Mouse (Mus musculus): ENCODE results near the gene Sstr3. TPM values are rescaled to one million over a fixed set of nuclear protein-coding genes. Genes with fewer than 3 reads are reported as not detected.

Gene Sstr3
- polyA plus RNA-seq, 1 experiment, result not detected

GRCm38 (mm10) chr15:78514393-78515146 lies 29.9 kb downstream of the Sstr3 start:
- Histone ChIP-seq H3K36me3 (ENCODE audit: control insufficient read depth, insufficient read depth, low read length, poor library complexity, severe bottlenecking) (no peaks in the 10 kb centered on the region), H3K9me3 (replicated peaks; ENCODE audit: control insufficient read depth, insufficient read depth, low read length, poor library complexity, severe bottlenecking) (no peaks in the 10 kb centered on the region), H3K27me3 (ENCODE audit: control insufficient read depth, insufficient read depth, low read length, poor library complexity, severe bottlenecking) (no peaks in the 10 kb centered on the region), H3K9ac (ENCODE audit: low read depth, poor library complexity, severe bottlenecking) (no peak overlapping the region), H3K27ac (ENCODE audit: insufficient read depth, low read length) (no peak overlapping the region), H3K4me3 (ENCODE audit: low read depth, low read length) (no peak overlapping the region), H3K4me1 (ENCODE audit: control insufficient read depth, insufficient read depth, low read length) (no peaks in the 10 kb centered on the region)
- no peak for TF ChIP-seq POLR2A (IDR thresholded peaks at IDR 0.05; ENCODE audit: insufficient read depth, low read length)
- TF ChIP-seq EP300 (IDR thresholded peaks at IDR 0.05; ENCODE audit: insufficient read depth, low read depth, low read length), result no peak
- TF ChIP-seq CTCF (IDR thresholded peaks at IDR 0.05; ENCODE audit: low read depth, low read length), result peak; percentile 78

DNA sequence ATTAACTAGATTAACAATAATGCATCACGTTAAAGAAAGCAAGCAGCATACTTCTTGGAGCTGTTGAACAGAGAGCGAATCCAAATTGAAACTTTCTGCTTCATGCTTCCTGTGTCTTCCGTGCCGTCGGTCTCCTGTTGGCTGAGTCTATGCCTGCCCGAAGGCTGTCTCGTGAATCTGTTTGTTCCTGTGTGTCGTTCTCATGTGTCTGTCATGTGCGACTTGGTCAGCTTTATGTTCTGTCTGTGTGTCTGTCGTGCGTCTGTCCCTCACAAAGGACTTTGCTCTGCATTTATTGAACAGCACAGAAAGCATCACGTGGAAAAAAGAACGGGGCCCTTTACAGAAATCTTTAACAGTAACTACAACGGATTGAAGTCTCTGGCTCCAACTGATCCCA lies 31.5 kb downstream of the Sstr3 start:
- H3K36me3 ChIP-seq (ENCODE audit: control insufficient read depth, insufficient read depth, low read length, poor library complexity, severe bottlenecking), result no peaks in the 10 kb centered on the region
- H3K9ac ChIP-seq (ENCODE audit: low read depth, poor library complexity, severe bottlenecking), result no peak overlapping the region
- no peaks in the 10 kb centered on the region for H3K9me3 ChIP-seq (replicated peaks; ENCODE audit: control insufficient read depth, insufficient read depth, low read length, poor library complexity, severe bottlenecking)
- no peak for TF ChIP-seq CTCF (IDR thresholded peaks at IDR 0.05; ENCODE audit: low read depth, low read length)
- no peak for TF ChIP-seq POLR2A (IDR thresholded peaks at IDR 0.05; ENCODE audit: insufficient read depth, low read length)
- TF ChIP-seq EP300 (IDR thresholded peaks at IDR 0.05; ENCODE audit: insufficient read depth, low read depth, low read length), result no peak
- no peaks in the 10 kb centered on the region for H3K27me3 ChIP-seq (ENCODE audit: control insufficient read depth, insufficient read depth, low read length, poor library complexity, severe bottlenecking)
- no peaks in the 10 kb centered on the region for H3K4me1 ChIP-seq (ENCODE audit: control insufficient read depth, insufficient read depth, low read length)
- H3K27ac ChIP-seq (ENCODE audit: insufficient read depth, low read length), result no peak overlapping the region
- no peak overlapping the region for H3K4me3 ChIP-seq (ENCODE audit: low read depth, low read length)

DNA sequence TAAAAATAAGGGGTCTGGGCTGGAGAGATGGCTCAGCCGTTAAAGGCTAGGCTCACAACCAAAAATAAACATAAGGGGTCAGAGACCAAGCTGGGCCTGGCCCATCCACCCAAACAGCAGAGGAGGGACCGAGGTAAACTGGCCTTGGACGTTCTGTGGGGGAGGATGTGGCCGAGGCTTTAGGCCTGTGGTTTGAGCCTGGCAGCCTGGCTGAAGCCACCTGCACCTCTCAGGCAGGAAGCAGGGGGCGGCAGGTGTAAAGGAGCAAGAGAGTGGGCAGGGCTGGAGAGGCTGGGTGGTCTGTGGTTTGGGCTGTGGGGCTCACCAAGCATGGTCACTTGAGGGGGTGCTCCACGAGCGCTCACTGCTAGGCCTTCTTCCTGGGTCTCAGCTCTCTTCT lies 32.5 kb downstream of the Sstr3 start:
- no peak overlapping the region for H3K27ac ChIP-seq (ENCODE audit: insufficient read depth, low read length)

DNA sequence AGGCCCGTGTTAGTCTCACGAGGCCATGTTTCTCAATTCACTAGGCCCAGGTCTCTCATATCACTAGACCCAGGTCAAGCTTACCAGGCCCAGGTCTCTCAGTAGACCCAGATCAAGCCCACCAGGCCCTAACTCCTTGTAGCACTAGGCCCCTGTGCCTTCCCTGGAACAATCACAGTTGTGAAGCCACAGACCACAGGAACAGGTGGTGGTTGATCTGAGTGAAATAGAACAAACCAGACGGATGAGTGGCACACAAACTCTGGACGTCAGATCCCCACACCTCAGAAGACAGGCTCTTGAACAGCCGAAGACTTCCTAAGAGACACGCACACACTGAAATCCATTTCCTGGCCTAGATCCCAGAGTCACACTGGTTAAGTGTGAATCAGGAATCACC lies 33.7 kb downstream of the Sstr3 start:
- TF ChIP-seq POLR2A (IDR thresholded peaks at IDR 0.05; ENCODE audit: insufficient read depth, low read length) (no peak), EP300 (IDR thresholded peaks at IDR 0.05; ENCODE audit: insufficient read depth, low read depth, low read length) (no peak), CTCF (IDR thresholded peaks at IDR 0.05; ENCODE audit: low read depth, low read length) (no peak)
- no peak overlapping the region for H3K27ac ChIP-seq (ENCODE audit: insufficient read depth, low read length)
- H3K36me3 ChIP-seq (ENCODE audit: control insufficient read depth, insufficient read depth, low read length, poor library complexity, severe bottlenecking), result no peaks in the 10 kb centered on the region
- H3K4me1 ChIP-seq (ENCODE audit: control insufficient read depth, insufficient read depth, low read length), result no peaks in the 10 kb centered on the region
- H3K27me3 ChIP-seq (ENCODE audit: control insufficient read depth, insufficient read depth, low read length, poor library complexity, severe bottlenecking), result no peaks in the 10 kb centered on the region
- H3K9ac ChIP-seq (ENCODE audit: low read depth, poor library complexity, severe bottlenecking), result no peak overlapping the region
- H3K4me3 ChIP-seq (ENCODE audit: low read depth, low read length), result no peak overlapping the region
- no peaks in the 10 kb centered on the region for H3K9me3 ChIP-seq (replicated peaks; ENCODE audit: control insufficient read depth, insufficient read depth, low read length, poor library complexity, severe bottlenecking)

More for the DNA sequence above, 32.5 kb downstream of the Sstr3 start:
- Histone ChIP-seq H3K9me3 (replicated peaks; ENCODE audit: control insufficient read depth, insufficient read depth, low read length, poor library complexity, severe bottlenecking) (no peaks in the 10 kb centered on the region), H3K36me3 (ENCODE audit: control insufficient read depth, insufficient read depth, low read length, poor library complexity, severe bottlenecking) (no peaks in the 10 kb centered on the region), H3K27me3 (ENCODE audit: control insufficient read depth, insufficient read depth, low read length, poor library complexity, severe bottlenecking) (no peaks in the 10 kb centered on the region), H3K4me3 (ENCODE audit: low read depth, low read length) (no peak overlapping the region), H3K9ac (ENCODE audit: low read depth, poor library complexity, severe bottlenecking) (no peak overlapping the region), H3K4me1 (ENCODE audit: control insufficient read depth, insufficient read depth, low read length) (no peaks in the 10 kb centered on the region)
- no peak for TF ChIP-seq POLR2A (IDR thresholded peaks at IDR 0.05; ENCODE audit: insufficient read depth, low read length)
- TF ChIP-seq EP300 (IDR thresholded peaks at IDR 0.05; ENCODE audit: insufficient read depth, low read depth, low read length), result no peak
- TF ChIP-seq CTCF (IDR thresholded peaks at IDR 0.05; ENCODE audit: low read depth, low read length), result no peak

GRCm38 (mm10) chr15:78510121-78510576 lies 34.3 kb downstream of the Sstr3 start:
- Histone ChIP-seq H3K9ac (ENCODE audit: low read depth, poor library complexity, severe bottlenecking) (no peak overlapping the region), H3K27me3 (ENCODE audit: control insufficient read depth, insufficient read depth, low read length, poor library complexity, severe bottlenecking) (no peaks in the 10 kb centered on the region), H3K9me3 (replicated peaks; ENCODE audit: control insufficient read depth, insufficient read depth, low read length, poor library complexity, severe bottlenecking) (no peaks in the 10 kb centered on the region), H3K27ac (ENCODE audit: insufficient read depth, low read length) (no peak overlapping the region), H3K4me1 (ENCODE audit: control insufficient read depth, insufficient read depth, low read length) (no peaks in the 10 kb centered on the region), H3K4me3 (ENCODE audit: low read depth, low read length) (no peak overlapping the region), H3K36me3 (ENCODE audit: control insufficient read depth, insufficient read depth, low read length, poor library complexity, severe bottlenecking) (no peaks in the 10 kb centered on the region)
- no peak for TF ChIP-seq EP300 (IDR thresholded peaks at IDR 0.05; ENCODE audit: insufficient read depth, low read depth, low read length)
- no peak for TF ChIP-seq POLR2A (IDR thresholded peaks at IDR 0.05; ENCODE audit: insufficient read depth, low read length)
- no peak for TF ChIP-seq CTCF (IDR thresholded peaks at IDR 0.05; ENCODE audit: low read depth, low read length)

DNA sequence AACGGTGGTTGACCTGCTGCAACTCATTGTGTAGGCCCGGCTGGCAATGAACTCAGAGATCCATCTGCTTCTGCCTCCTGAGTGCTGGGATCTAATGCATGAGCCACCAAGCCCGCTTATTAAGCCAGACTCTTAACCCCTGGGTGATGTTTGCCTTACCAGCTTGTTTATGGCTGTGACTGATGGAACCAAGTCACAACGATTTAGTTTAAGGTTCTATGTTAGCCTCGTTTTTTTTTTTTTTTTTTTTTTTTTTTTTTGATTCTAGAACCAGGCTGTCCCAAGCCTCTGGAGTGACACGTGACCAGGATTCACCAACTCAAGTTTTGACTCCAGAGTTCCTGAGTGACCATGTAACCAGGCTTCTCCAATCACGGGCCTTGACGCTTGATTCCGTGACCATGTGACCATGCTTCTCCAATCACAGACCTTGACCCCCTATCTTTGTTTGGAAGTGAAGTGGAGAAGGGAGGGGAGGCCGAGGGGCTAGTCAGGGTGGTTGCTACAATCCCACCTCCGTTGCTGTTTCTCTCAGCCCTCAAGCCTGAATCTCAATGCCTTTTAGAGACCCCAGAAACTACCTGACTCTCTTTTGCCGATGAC lies 35.1 kb downstream of the Sstr3 start:
- Histone ChIP-seq H3K9me3 (replicated peaks; ENCODE audit: control insufficient read depth, insufficient read depth, low read length, poor library complexity, severe bottlenecking) (peaks cover 3% of the 10 kb centered on the region; the same call in 1 of the 2 replicates), H3K27ac (ENCODE audit: insufficient read depth, low read length) (no peak overlapping the region), H3K36me3 (ENCODE audit: control insufficient read depth, insufficient read depth, low read length, poor library complexity, severe bottlenecking) (no peaks in the 10 kb centered on the region), H3K4me1 (ENCODE audit: control insufficient read depth, insufficient read depth, low read length) (no peaks in the 10 kb centered on the region), H3K27me3 (ENCODE audit: control insufficient read depth, insufficient read depth, low read length, poor library complexity, severe bottlenecking) (no peaks in the 10 kb centered on the region), H3K9ac (ENCODE audit: low read depth, poor library complexity, severe bottlenecking) (no peak overlapping the region), H3K4me3 (ENCODE audit: low read depth, low read length) (no peak overlapping the region)
- TF ChIP-seq EP300 (IDR thresholded peaks at IDR 0.05; ENCODE audit: insufficient read depth, low read depth, low read length) (no peak), POLR2A (IDR thresholded peaks at IDR 0.05; ENCODE audit: insufficient read depth, low read length) (peak; percentile 41), CTCF (IDR thresholded peaks at IDR 0.05; ENCODE audit: low read depth, low read length) (no peak)
